Comparison of ENCODE assay signal across 18 mouse cellular contexts in genomic region chr3:49973994-49974393, GRCm38 (mm10).
"Had no signal": no experiment of that assay in that cellular context is flagged by ENCODE, and none has a peak within 500 bp of the region (broad histone marks: within the 10 kb centered on the region; RNA-seq: fewer than 3 reads in every experiment).

No protein-coding gene starts in this region.

- DNase-seq: lung, adult 18-20 months; lung, embryonic 14.5 days; lung, postnatal 10 days; lung, postnatal 4 days; midbrain, embryonic 14.5 days; retina, postnatal 1 day; right cerebral cortex, adult 18-20 months; right cerebral cortex, postnatal 25 days; right cerebral cortex, postnatal 4 days; spleen, adult 18-20 months; thymus, adult 18-20 months; thymus, postnatal 14 days; thymus, postnatal 36 days had no signal

- H3K4me3 ChIP-seq: midbrain, embryonic 10.5 days; midbrain, embryonic 12.5 days; neural tube, embryonic 13.5 days; neural tube, embryonic 15.5 days had no signal

- ATAC-seq: midbrain, embryonic 16.5 days had no signal

- H3K36me3 ChIP-seq: midbrain, embryonic 10.5 days; midbrain, embryonic 12.5 days; neural tube, embryonic 13.5 days; neural tube, embryonic 15.5 days had no signal

- H3K27me3 ChIP-seq: midbrain, embryonic 12.5 days; neural tube, embryonic 13.5 days; neural tube, embryonic 15.5 days had no signal

- H3K9ac ChIP-seq: lung, embryonic 14.5 days; midbrain, embryonic 12.5 days; neural tube, embryonic 13.5 days; neural tube, embryonic 15.5 days had no signal

- H3K4me2 ChIP-seq: lung, embryonic 14.5 days; midbrain, embryonic 12.5 days; neural tube, embryonic 13.5 days; neural tube, embryonic 15.5 days had no signal

- H3K27ac ChIP-seq: midbrain, embryonic 10.5 days; midbrain, embryonic 12.5 days; neural tube, embryonic 13.5 days; neural tube, embryonic 15.5 days had no signal

- H3K4me1 ChIP-seq: midbrain, embryonic 10.5 days; midbrain, embryonic 12.5 days; neural tube, embryonic 13.5 days; neural tube, embryonic 15.5 days had no signal

- H3K9me3 ChIP-seq: midbrain, embryonic 10.5 days; midbrain, embryonic 12.5 days; neural tube, embryonic 13.5 days; neural tube, embryonic 15.5 days had no signal
